Mouse (Mus musculus): Measurements from ENCODE around the gene Tmem258. TPM values are rescaled to one million over a fixed set of nuclear protein-coding genes. Genes with fewer than 3 reads are reported as not detected.

Gene Tmem258
- total and polyA plus RNA-seq, 2 experiments: 41.1 to 133 TPM

- 24% methylated on average over 3 of the region's 3 CpGs for WGBS
- DNase-seq (ENCODE audit: extremely low read depth, low read depth, low spot score): peak; percentile 76
- Histone ChIP-seq H3K36me3 (ENCODE audit: control insufficient read depth, insufficient read depth, low read length) (no peaks in the 10 kb centered on the region), H3K27ac (replicated peaks; ENCODE audit: insufficient read depth, low read depth, low read length) (no peak overlapping the region), H3K27me3 (ENCODE audit: control insufficient read depth, insufficient read depth, low read length) (no peaks in the 10 kb centered on the region), H3K4me3 (ENCODE audit: insufficient read depth, low read depth, low read length) (no peak overlapping the region), H3K9ac (ENCODE audit: low read depth, low read length) (no peak overlapping the region), H3K4me1 (ENCODE audit: control insufficient read depth, insufficient read depth, low read length) (no peaks in the 10 kb centered on the region), H3K79me2 (ENCODE audit: control insufficient read depth, insufficient read depth, low read length) (no peaks in the 10 kb centered on the region)
- TF ChIP-seq CTCF (IDR thresholded peaks at IDR 0.05; ENCODE audit: low read depth, low read length) (peak; percentile 52), POLR2A (IDR thresholded peaks at IDR 0.05; ENCODE audit: extremely low read depth, insufficient read depth, low read length) (no peak)
These were observed 15.3 kb downstream of the Tmem258 start for GRCm38 (mm10) chr19:10219108-10219507.

DNA sequence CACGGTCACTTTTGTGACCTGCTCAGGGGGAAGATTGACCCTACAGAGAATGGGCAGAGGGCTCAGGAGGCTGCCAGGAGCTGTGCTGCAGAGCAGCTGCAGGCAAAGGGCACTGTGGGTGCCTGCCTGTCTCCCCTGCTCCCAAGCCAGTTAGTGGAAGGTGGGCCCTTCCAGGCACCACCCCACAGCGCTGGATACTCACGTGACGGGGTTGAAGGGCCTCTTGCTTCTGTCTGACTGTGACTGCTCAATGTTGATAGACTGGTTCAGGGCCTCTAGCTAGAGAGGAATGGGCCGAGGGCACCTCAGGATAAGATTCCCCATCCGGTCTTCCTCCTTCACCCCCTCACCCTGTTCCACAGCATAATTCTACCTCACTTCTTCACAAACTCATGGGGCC, 15.8 kb downstream of the Tmem258 start:
- no peak overlapping the region for H3K9ac ChIP-seq (ENCODE audit: low read depth, low read length)
- TF ChIP-seq POLR2A (IDR thresholded peaks at IDR 0.05; ENCODE audit: extremely low read depth, insufficient read depth, low read length) (no peak), CTCF (IDR thresholded peaks at IDR 0.05; ENCODE audit: low read depth, low read length) (no peak)

GRCm38 (mm10) chr19:10221585-10221984, 17.8 kb downstream of the Tmem258 start:
- no peaks in the 10 kb centered on the region for H3K27me3 ChIP-seq (ENCODE audit: control insufficient read depth, insufficient read depth, low read length)
- no peak overlapping the region for H3K4me3 ChIP-seq (ENCODE audit: insufficient read depth, low read depth, low read length)
- no peaks in the 10 kb centered on the region for H3K36me3 ChIP-seq (ENCODE audit: control insufficient read depth, insufficient read depth, low read length)
- no peaks in the 10 kb centered on the region for H3K79me2 ChIP-seq (ENCODE audit: control insufficient read depth, insufficient read depth, low read length)
- H3K27ac ChIP-seq (replicated peaks; ENCODE audit: insufficient read depth, low read depth, low read length): no peak overlapping the region
- DNase-seq (ENCODE audit: extremely low read depth, low read depth, low spot score): no peak
- no peak overlapping the region for H3K9ac ChIP-seq (ENCODE audit: low read depth, low read length)
- no peak for TF ChIP-seq CTCF (IDR thresholded peaks at IDR 0.05; ENCODE audit: low read depth, low read length)
- TF ChIP-seq POLR2A (IDR thresholded peaks at IDR 0.05; ENCODE audit: extremely low read depth, insufficient read depth, low read length): no peak
- 72% methylated on average over 4 of the region's 4 CpGs for WGBS
- peaks cover 5% of the 10 kb centered on the region for H3K4me1 ChIP-seq (ENCODE audit: control insufficient read depth, insufficient read depth, low read length)

More for the DNA sequence above, 15.8 kb downstream of the Tmem258 start:
- no peak overlapping the region for H3K4me3 ChIP-seq (ENCODE audit: insufficient read depth, low read depth, low read length)
- H3K27ac ChIP-seq (replicated peaks; ENCODE audit: insufficient read depth, low read depth, low read length): no peak overlapping the region
- H3K36me3 ChIP-seq (ENCODE audit: control insufficient read depth, insufficient read depth, low read length): no peaks in the 10 kb centered on the region
- H3K79me2 ChIP-seq (ENCODE audit: control insufficient read depth, insufficient read depth, low read length): no peaks in the 10 kb centered on the region
- no peaks in the 10 kb centered on the region for H3K27me3 ChIP-seq (ENCODE audit: control insufficient read depth, insufficient read depth, low read length)
- DNase-seq (ENCODE audit: extremely low read depth, low read depth, low spot score): peak; percentile 66
- 65% methylated on average over 6 of the region's 6 CpGs for WGBS
- H3K4me1 ChIP-seq (ENCODE audit: control insufficient read depth, insufficient read depth, low read length): no peaks in the 10 kb centered on the region

DNA sequence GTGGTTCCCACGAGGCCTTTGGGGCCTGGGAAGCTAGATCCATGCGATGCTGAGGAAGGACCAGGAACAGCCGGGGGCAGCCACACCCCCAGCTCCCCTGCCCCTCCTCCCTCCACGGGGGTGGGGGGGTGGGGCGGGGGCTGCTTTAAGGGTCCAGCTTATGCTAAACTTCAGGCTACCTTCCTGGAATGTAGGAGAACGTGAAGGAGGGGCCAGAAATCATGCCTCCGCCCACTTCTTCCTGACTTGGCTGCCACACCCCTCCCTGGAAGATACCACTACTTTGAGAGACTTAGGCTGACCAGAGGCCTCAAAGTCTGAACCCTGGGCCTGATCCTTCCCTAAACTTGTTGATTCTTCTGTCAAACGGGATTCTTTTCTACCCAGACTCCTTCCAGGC, 18.8 kb downstream of the Tmem258 start:
- DNase-seq (ENCODE audit: extremely low read depth, low read depth, low spot score): no peak
- no peak for TF ChIP-seq CTCF (IDR thresholded peaks at IDR 0.05; ENCODE audit: low read depth, low read length)
- TF ChIP-seq POLR2A (IDR thresholded peaks at IDR 0.05; ENCODE audit: extremely low read depth, insufficient read depth, low read length): no peak
- 61% methylated on average over 8 of the region's 8 CpGs for WGBS
- H3K4me1 ChIP-seq (ENCODE audit: control insufficient read depth, insufficient read depth, low read length): peaks cover 5% of the 10 kb centered on the region
- no peaks in the 10 kb centered on the region for H3K79me2 ChIP-seq (ENCODE audit: control insufficient read depth, insufficient read depth, low read length)
- no peaks in the 10 kb centered on the region for H3K36me3 ChIP-seq (ENCODE audit: control insufficient read depth, insufficient read depth, low read length)
- no peak overlapping the region for H3K27ac ChIP-seq (replicated peaks; ENCODE audit: insufficient read depth, low read depth, low read length)
- H3K9ac ChIP-seq (ENCODE audit: low read depth, low read length): no peak overlapping the region
- no peak overlapping the region for H3K4me3 ChIP-seq (ENCODE audit: insufficient read depth, low read depth, low read length)
- no peaks in the 10 kb centered on the region for H3K27me3 ChIP-seq (ENCODE audit: control insufficient read depth, insufficient read depth, low read length)

- Histone ChIP-seq H3K27me3 (ENCODE audit: control insufficient read depth, insufficient read depth, low read length) (no peaks in the 10 kb centered on the region), H3K9ac (ENCODE audit: low read depth, low read length) (no peak overlapping the region), H3K79me2 (ENCODE audit: control insufficient read depth, insufficient read depth, low read length) (no peaks in the 10 kb centered on the region), H3K36me3 (ENCODE audit: control insufficient read depth, insufficient read depth, low read length) (no peaks in the 10 kb centered on the region), H3K27ac (replicated peaks; ENCODE audit: insufficient read depth, low read depth, low read length) (no peak overlapping the region), H3K4me1 (ENCODE audit: control insufficient read depth, insufficient read depth, low read length) (peaks cover 5% of the 10 kb centered on the region), H3K4me3 (ENCODE audit: insufficient read depth, low read depth, low read length) (no peak overlapping the region)
- TF ChIP-seq CTCF (IDR thresholded peaks at IDR 0.05; ENCODE audit: low read depth, low read length) (no peak), POLR2A (IDR thresholded peaks at IDR 0.05; ENCODE audit: extremely low read depth, insufficient read depth, low read length) (no peak)
- no peak for DNase-seq (ENCODE audit: extremely low read depth, low read depth, low spot score)
- WGBS: 88% methylated on average over 4 of the region's 4 CpGs
These were observed 19.7 kb downstream of the Tmem258 start for GRCm38 (mm10) chr19:10223561-10223960.

DNA sequence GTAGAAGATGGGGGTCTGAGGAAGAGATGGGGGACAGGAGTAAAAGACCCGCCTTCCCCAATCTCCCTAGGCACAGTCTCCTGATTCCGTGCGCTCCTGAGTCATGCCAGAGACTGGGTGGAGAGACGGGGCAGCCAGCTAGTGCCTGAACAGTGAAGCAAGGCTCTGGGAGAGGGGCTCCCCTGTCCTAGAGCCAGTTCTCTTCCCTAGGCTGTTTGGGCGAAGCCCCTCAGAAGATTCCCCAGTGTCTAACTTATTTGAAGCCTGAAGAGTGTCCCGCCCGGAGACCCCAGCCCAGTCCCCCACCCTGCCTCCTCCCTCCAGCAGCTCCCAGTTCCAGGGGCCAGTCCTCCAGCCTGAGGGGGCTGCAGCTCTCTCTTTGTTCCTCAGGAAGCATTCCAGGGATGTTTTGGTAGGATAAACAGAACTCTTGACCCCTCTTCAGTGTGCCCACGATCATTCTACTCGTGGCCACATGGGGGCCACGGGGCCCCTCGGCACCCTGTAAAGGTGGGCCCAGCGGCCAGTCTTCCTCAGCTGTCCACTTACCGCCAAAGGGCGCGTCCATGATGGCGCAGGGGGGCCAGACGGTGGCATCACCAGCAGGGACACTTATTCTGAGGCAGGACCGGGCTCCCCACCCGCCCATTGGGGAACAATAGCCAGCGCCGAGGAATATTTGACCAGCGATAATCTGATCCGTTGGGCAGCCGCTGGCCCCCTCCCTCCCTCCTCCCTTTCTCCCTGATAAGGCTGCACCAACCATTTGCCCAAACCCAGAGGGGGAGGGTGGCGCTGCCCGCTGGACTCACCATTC, 21.0 kb downstream of the Tmem258 start:
- WGBS: 74% methylated on average over 26 of the region's 26 CpGs
- no peak for TF ChIP-seq POLR2A (IDR thresholded peaks at IDR 0.05; ENCODE audit: extremely low read depth, insufficient read depth, low read length)
- TF ChIP-seq CTCF (IDR thresholded peaks at IDR 0.05; ENCODE audit: low read depth, low read length): no peak
- H3K27ac ChIP-seq (replicated peaks; ENCODE audit: insufficient read depth, low read depth, low read length): no peak overlapping the region
- H3K79me2 ChIP-seq (ENCODE audit: control insufficient read depth, insufficient read depth, low read length): no peaks in the 10 kb centered on the region
- no peak for DNase-seq (ENCODE audit: extremely low read depth, low read depth, low spot score)
- H3K27me3 ChIP-seq (ENCODE audit: control insufficient read depth, insufficient read depth, low read length): no peaks in the 10 kb centered on the region
- H3K36me3 ChIP-seq (ENCODE audit: control insufficient read depth, insufficient read depth, low read length): no peaks in the 10 kb centered on the region
- no peak overlapping the region for H3K9ac ChIP-seq (ENCODE audit: low read depth, low read length)
- H3K4me1 ChIP-seq (ENCODE audit: control insufficient read depth, insufficient read depth, low read length): peaks cover 5% of the 10 kb centered on the region
- no peak overlapping the region for H3K4me3 ChIP-seq (ENCODE audit: insufficient read depth, low read depth, low read length)

Measured in liver, adult 2 months (tissue).